Comparison of ENCODE assay signal across 16 mouse cellular contexts in genomic region chr3:116928994-116929393, GRCm38 (mm10). TPM values are rescaled to one million over a fixed set of nuclear protein-coding genes. Genes with fewer than 3 reads are reported as not detected.
A peak's percentile ranks its signal among the peaks of the same experiment; 100 is the strongest.
DNase-seq lines count a peak whose midpoint lies in the region; ATAC-seq and TF ChIP-seq lines count a peak whose summit lies in the region.
"Had no signal": no experiment of that assay in that cellular context is flagged by ENCODE, and none has a peak within 500 bp of the region (broad histone marks: within the 10 kb centered on the region; RNA-seq: fewer than 3 reads in every experiment).

No protein-coding gene starts in this region.

- no peak overlapping the region for H3K4me2 ChIP-seq in hindbrain, embryonic 15.5 days
- no peak overlapping the region for H3K4me2 ChIP-seq in hindbrain, embryonic 13.5 days
- H3K4me2 ChIP-seq in myocyte (ENCODE audit: low read depth) = peak overlapping the region; percentile 58
- H3K4me2 ChIP-seq: embryonic facial prominence, embryonic 13.5 days had no signal

- TF ChIP-seq POLR2A in myocyte (IDR thresholded peaks at IDR 0.05; ENCODE audit: insufficient read length, low read depth) = peak; percentile 18

- H3K9me3 ChIP-seq in hindbrain, embryonic 15.5 days = no peaks in the 10 kb centered on the region
- H3K9me3 ChIP-seq in hindbrain, embryonic 13.5 days = no peaks in the 10 kb centered on the region
- H3K9me3 ChIP-seq: embryonic facial prominence, embryonic 13.5 days had no signal

- H3K27me3 ChIP-seq in hindbrain, embryonic 15.5 days = no peaks in the 10 kb centered on the region
- H3K27me3 ChIP-seq in hindbrain, embryonic 13.5 days = no peaks in the 10 kb centered on the region
- H3K27me3 ChIP-seq in myocyte (ENCODE audit: control insufficient read depth, insufficient read depth, insufficient read length) = no peaks in the 10 kb centered on the region
- H3K27me3 ChIP-seq: embryonic facial prominence, embryonic 13.5 days had no signal

- no peak overlapping the region for H3K27ac ChIP-seq in hindbrain, embryonic 15.5 days (replicated peaks)
- no peak overlapping the region for H3K27ac ChIP-seq in hindbrain, embryonic 13.5 days
- H3K27ac ChIP-seq: embryonic facial prominence, embryonic 13.5 days had no signal

- H3K9ac ChIP-seq in hindbrain, embryonic 15.5 days = no peak overlapping the region
- H3K9ac ChIP-seq in hindbrain, embryonic 13.5 days = no peak overlapping the region
- H3K9ac ChIP-seq: embryonic facial prominence, embryonic 13.5 days had no signal

- peak; percentile 62 to 68 for DNase-seq in cerebellum, postnatal 10 days
- DNase-seq in heart, postnatal 4 days = peak; percentile 45
- no peak for DNase-seq in right cerebral cortex, adult 2 months (ENCODE audit: low spot score in 2 of 2)
- no peak for DNase-seq in adrenal gland, postnatal 10 days
- DNase-seq: cerebellum, adult 11 months; kidney, postnatal 10 days; thymus, postnatal 14 days had no signal

- H3K36me3 ChIP-seq in hindbrain, embryonic 15.5 days = no peaks in the 10 kb centered on the region
- H3K36me3 ChIP-seq in hindbrain, embryonic 13.5 days = no peaks in the 10 kb centered on the region
- H3K36me3 ChIP-seq in myocyte (ENCODE audit: control insufficient read depth, insufficient read depth) = no peaks in the 10 kb centered on the region
- H3K36me3 ChIP-seq: embryonic facial prominence, embryonic 13.5 days had no signal

- H3K79me2 ChIP-seq in myocyte (ENCODE audit: control insufficient read depth, insufficient read depth) = no peaks in the 10 kb centered on the region

- no peak overlapping the region for H3K4me3 ChIP-seq in hindbrain, embryonic 15.5 days
- H3K4me3 ChIP-seq in hindbrain, embryonic 13.5 days = no peak overlapping the region
- no peak overlapping the region for H3K4me3 ChIP-seq in myocyte
- H3K4me3 ChIP-seq: embryonic facial prominence, embryonic 13.5 days had no signal

- ATAC-seq in cerebellum, adult (ENCODE audit: insufficient number of reproducible peaks, low FRiP score, low TSS enrichment) = no peak
- ATAC-seq in hindbrain, embryonic 15.5 days (ENCODE audit: low FRiP score, low read depth) = peak; percentile 61
- no peak for ATAC-seq in hindbrain, embryonic 13.5 days (ENCODE audit: low FRiP score)

- 70% methylated on average over 4 of the region's 4 CpGs for WGBS in hindbrain, embryonic 15.5 days
- WGBS in hindbrain, embryonic 13.5 days = 83% methylated on average over 4 of the region's 4 CpGs

- H3K4me1 ChIP-seq in hindbrain, embryonic 15.5 days (replicated peaks) = no peaks in the 10 kb centered on the region
- no peaks in the 10 kb centered on the region for H3K4me1 ChIP-seq in hindbrain, embryonic 13.5 days (replicated peaks)
- H3K4me1 ChIP-seq: embryonic facial prominence, embryonic 13.5 days had no signal

- H3ac ChIP-seq in myocyte (ENCODE audit: control insufficient read depth, insufficient read length) = no peak overlapping the region

TF ChIP-seq in myocyte, 11 proteins besides CTCF, POLR2A, EP300 and RAD21:
- TF ChIP-seq POLR2AphosphoS2 (IDR thresholded peaks at IDR 0.05; ENCODE audit: insufficient read length, low read depth) = no peak
- peak; percentile 96 to 100 (median 100) for TF ChIP-seq MYOG (IDR thresholded peaks at IDR 0.05; ENCODE audit: control insufficient read depth in 1 of 3, insufficient read depth in 1 of 3, insufficient read length in 2 of 3, low read depth in 2 of 3)
- TF ChIP-seq CEBPB (IDR thresholded peaks at IDR 0.05; ENCODE audit: insufficient read depth, poor library complexity, severe bottlenecking) = no peak
- peak; percentile 99 to 100 (median 100) for TF ChIP-seq MYOD1 (IDR thresholded peaks at IDR 0.05; ENCODE audit: control insufficient read depth in 1 of 3, insufficient read length in 2 of 3, low read depth in 2 of 3)
- no peak for TF ChIP-seq E2F4 (IDR thresholded peaks at IDR 0.05; ENCODE audit: insufficient read depth)
- TF ChIP-seq USF1 (IDR thresholded peaks at IDR 0.05; ENCODE audit: low read depth) = peak; percentile 34
- peak; percentile 4 for TF ChIP-seq SRF (IDR thresholded peaks at IDR 0.05; ENCODE audit: control insufficient read depth, insufficient read length, low read depth)
- TF ChIP-seq TCF12 (IDR thresholded peaks at IDR 0.05; ENCODE audit: insufficient read depth, poor library complexity, severe bottlenecking) = peak; percentile 99
- TF ChIP-seq MAX (IDR thresholded peaks at IDR 0.05; ENCODE audit: low read depth) = no peak
- TF ChIP-seq TCF3 (IDR thresholded peaks at IDR 0.05; ENCODE audit: insufficient read length, low read depth) = peak; percentile 98

RNA-seq across cellular contexts. Expression of gene 4930455H04Rik, which starts 39.1 kb away (rescaled TPM):
- not detected in 2 replicates for polyA plus RNA-seq in hindbrain, embryonic 15.5 days (2015; fragmentation: Nextera tagmentation; extraction: Ambion mirVana)
- polyA plus RNA-seq in hindbrain, embryonic 13.5 days (2015; fragmentation: Nextera tagmentation; extraction: Ambion mirVana) = not detected in 2 replicates
- total RNA-seq in heart, postnatal 4 days (2021) = under 1 TPM in 1 of 2 experiments, not detected in 1; 0.32 TPM
- polyA plus RNA-seq in myocyte (2012; fragmentation: generic; extraction: Trizol) = not detected
- total RNA-seq in adrenal gland, postnatal 10 days (2021) = under 1 TPM in 1 of 2 experiments, not detected in 1; 0.21 TPM
- total RNA-seq: ES-E14; gastrocnemius, postnatal 4 days; left cerebral cortex, adult 18-20 months; monocyte, adult 5-6 weeks had no signal
- polyA plus RNA-seq: embryonic facial prominence, embryonic 13.5 days had no signal

RNA-seq across cellular contexts. Expression of gene Palmd, which starts 39.8 kb away (rescaled TPM):
- 9.9 and 11.3 TPM in 2 replicates for polyA plus RNA-seq in hindbrain, embryonic 15.5 days (2015; fragmentation: Nextera tagmentation; extraction: Ambion mirVana)
- 7.5 and 7.8 TPM in 2 replicates for polyA plus RNA-seq in hindbrain, embryonic 13.5 days (2015; fragmentation: Nextera tagmentation; extraction: Ambion mirVana)
- total RNA-seq in heart, postnatal 4 days (2021) = 10 to 100 TPM; 61.6 to 66.2 TPM
- polyA plus RNA-seq in myocyte (2012; fragmentation: generic; extraction: Trizol) = 0.36 TPM
- 10 to 100 TPM; 59.5 to 68.1 TPM for total RNA-seq in adrenal gland, postnatal 10 days (2021)
- total RNA-seq: monocyte, adult 5-6 weeks had no signal

Comparison
In these comparisons a context has a peak if more than half of its experiments do, and no peak if none do; other contexts are left out.
1. DNase-seq: peak in cerebellum, postnatal 10 days (2 of 2) and heart, postnatal 4 days (single experiment); none in right cerebral cortex, adult 2 months (0 of 2) and adrenal gland, postnatal 10 days (single experiment).